Mouse (Mus musculus) forebrain, embryonic 13.5 days (tissue): Measurements from ENCODE around the gene Slc13a5. TPM values are rescaled to one million over a fixed set of nuclear protein-coding genes. Genes with fewer than 3 reads are reported as not detected.

Experiments
- ATAC-seq: fragments of 200-750 bp; cut with Nextera tagmentation; 2 replicates; pipeline ENCODE4 v1.8.0; 2017
- H3K27ac ChIP-seq: fragments of 300-500 bp; sonication (generic); 2 replicates; pipeline ENCODE4 v1.5.1; 2015; ENCODE audit warnings: inconsistent platforms, mild to moderate bottlenecking, moderate library complexity
- H3K27me3 ChIP-seq: fragments of 300-500 bp; sonication (generic); 2 replicates; pipeline ENCODE4 v1.6.1; 2015; ENCODE audit warnings: mild to moderate bottlenecking, inconsistent platforms
- H3K36me3 ChIP-seq: fragments of 300-500 bp; sonication (generic); 2 replicates; pipeline ENCODE4 v1.6.1; 2015; ENCODE audit warnings: mild to moderate bottlenecking, inconsistent platforms; ENCODE audit not compliant: poor library complexity, severe bottlenecking
- H3K4me1 ChIP-seq: fragments of 300-500 bp; sonication (generic); 2 replicates; pipeline ENCODE4 v1.6.1; 2015; ENCODE audit warnings: inconsistent platforms
- H3K4me2 ChIP-seq: fragments of 300-500 bp; sonication (generic); 2 replicates; pipeline ENCODE4 v1.6.1; 2015; ENCODE audit warnings: inconsistent platforms, mild to moderate bottlenecking, moderate library complexity
- H3K4me3 ChIP-seq: fragments of 300-500 bp; sonication (generic); 2 replicates; pipeline ENCODE4 v1.5.1; 2015; ENCODE audit warnings: mild to moderate bottlenecking, inconsistent platforms
- H3K9ac ChIP-seq: fragments of 300-500 bp; sonication (generic); 2 replicates; pipeline ENCODE4 v1.6.1; 2015; ENCODE audit warnings: mild to moderate bottlenecking, inconsistent platforms
- H3K9me3 ChIP-seq: fragments of 300-500 bp; sonication (generic); replicated peaks from 2 replicates; pipeline ENCODE4 v1.6.1; 2016; ENCODE audit warnings: inconsistent platforms
- WGBS: fragments of 180-500 bp; shearing (Covaris S2); methylation state at CpG from one replicate; pipeline ENCODE4 v1.1.7; 2015; 5-methylcytosine and 5-hydroxymethylcytosine counted together
- polyA plus RNA-seq: library from polyadenylated mRNA; unstranded; fragments of >200 nt; fragmentation: Nextera tagmentation; extraction: Ambion mirVana; gene quantifications from 2 replicates; pipeline ENCODE4 v1.2.1, GENCODE M21; 2015

Slc13a5 gene
- polyA plus RNA-seq, 1 experiment from 2014 or later = 0.12 TPM

DNA sequence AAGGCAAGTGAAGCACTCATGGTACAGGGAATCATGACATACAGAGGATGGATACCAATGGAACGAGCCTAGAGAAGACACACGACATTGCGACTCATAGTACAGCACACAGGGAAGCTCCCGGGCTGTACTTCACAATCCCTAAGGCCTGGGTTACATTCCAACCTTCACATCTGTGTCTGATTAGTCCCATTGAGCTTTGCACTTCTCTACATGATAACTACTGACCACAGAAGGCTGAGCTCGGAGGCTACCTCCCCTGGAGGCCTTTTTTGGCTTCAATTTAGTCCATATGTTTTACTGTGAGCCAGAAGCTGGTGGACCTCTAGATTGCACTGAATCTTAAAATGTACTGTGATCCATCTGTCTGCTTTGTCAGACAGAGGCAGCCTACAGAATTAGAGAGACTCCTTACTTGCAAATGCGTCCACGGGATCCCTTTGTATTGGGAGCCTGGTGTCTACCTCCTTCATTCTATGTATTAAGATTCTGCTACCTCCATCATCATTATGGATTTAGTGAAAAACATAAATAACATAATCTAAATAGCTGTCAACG is 21.7 kb downstream of the Slc13a5 start:
- Histone ChIP-seq H3K4me1 (no peaks in the 10 kb centered on the region), H3K27ac (no peak overlapping the region)
- 86% methylated on average over 8 of the region's 8 CpGs for WGBS

GRCm38 (mm10) chr11:72240062-72240860 is 26.8 kb downstream of the Slc13a5 start:
- Histone ChIP-seq H3K27ac (no peak overlapping the region), H3K36me3 (no peaks in the 10 kb centered on the region), H3K9me3 (no peaks in the 10 kb centered on the region), H3K4me3 (no peak overlapping the region), H3K4me2 (no peak overlapping the region), H3K4me1 (no peaks in the 10 kb centered on the region), H3K27me3 (no peaks in the 10 kb centered on the region), H3K9ac (no peak overlapping the region)
- WGBS = 69% methylated on average over 4 of the region's 4 CpGs
- no peak for ATAC-seq

More for the DNA sequence above, 21.7 kb downstream of the Slc13a5 start:
- no peak overlapping the region for H3K4me2 ChIP-seq
- no peaks in the 10 kb centered on the region for H3K27me3 ChIP-seq
- no peak overlapping the region for H3K9ac ChIP-seq
- no peaks in the 10 kb centered on the region for H3K36me3 ChIP-seq
- no peaks in the 10 kb centered on the region for H3K9me3 ChIP-seq
- no peak overlapping the region for H3K4me3 ChIP-seq
- no peak for ATAC-seq

DNA sequence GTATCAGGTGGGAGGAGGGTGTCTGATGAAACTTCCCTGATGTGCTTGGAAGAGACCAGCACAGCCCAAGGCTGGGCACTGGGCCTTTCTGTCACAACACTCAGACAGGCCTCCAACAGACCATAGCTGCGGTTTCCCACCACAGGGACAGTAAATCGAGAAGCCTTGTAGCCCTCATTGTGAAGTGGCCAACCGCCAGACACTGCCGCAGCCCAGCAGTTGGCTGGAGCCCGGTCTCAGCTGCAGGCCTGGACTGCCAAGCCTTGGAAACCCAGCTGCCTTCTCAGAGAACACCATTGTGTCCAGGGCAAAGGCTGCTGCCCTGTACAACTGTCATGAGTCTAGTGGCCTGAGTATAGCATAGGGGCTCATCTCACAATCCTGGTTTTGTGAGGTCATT is 33.0 kb downstream of the Slc13a5 start:
- 70% methylated on average over 5 of the region's 5 CpGs for WGBS
- Histone ChIP-seq H3K27ac (no peak overlapping the region), H3K36me3 (no peaks in the 10 kb centered on the region), H3K4me2 (no peak overlapping the region), H3K9me3 (no peaks in the 10 kb centered on the region), H3K27me3 (no peaks in the 10 kb centered on the region), H3K9ac (no peak overlapping the region), H3K4me1 (no peaks in the 10 kb centered on the region), H3K4me3 (no peak overlapping the region)
- ATAC-seq = no peak

- Histone ChIP-seq H3K4me2 (no peak overlapping the region), H3K27me3 (peaks cover 3% of the 10 kb centered on the region; the same call in 1 of the 2 replicates), H3K4me3 (no peak overlapping the region), H3K9ac (no peak overlapping the region), H3K36me3 (no peaks in the 10 kb centered on the region), H3K27ac (no peak overlapping the region), H3K9me3 (no peaks in the 10 kb centered on the region), H3K4me1 (no peaks in the 10 kb centered on the region)
- ATAC-seq = no peak
- WGBS = 60% methylated on average over 1 of the region's 1 CpGs
Measured at GRCm38 (mm10) chr11:72232991-72233390, 34.0 kb downstream of the Slc13a5 start.

- H3K4me3 ChIP-seq = no peak overlapping the region
- H3K27ac ChIP-seq = no peak overlapping the region
- no peak overlapping the region for H3K4me2 ChIP-seq
- H3K9ac ChIP-seq = no peak overlapping the region
- ATAC-seq = no peak
- no peaks in the 10 kb centered on the region for H3K36me3 ChIP-seq
- 87% methylated on average over 7 of the region's 7 CpGs for WGBS
- no peaks in the 10 kb centered on the region for H3K4me1 ChIP-seq
- H3K9me3 ChIP-seq = no peaks in the 10 kb centered on the region
- peaks cover 3% of the 10 kb centered on the region; the same call in 1 of the 2 replicates for H3K27me3 ChIP-seq
Measured at GRCm38 (mm10) chr11:72232068-72232467, 35.0 kb downstream of the Slc13a5 start.

GRCm38 (mm10) chr11:72228513-72228912 is 38.5 kb downstream of the Slc13a5 start:
- no peak overlapping the region for H3K9ac ChIP-seq
- H3K27me3 ChIP-seq = peaks cover 3% of the 10 kb centered on the region; the same call in 1 of the 2 replicates
- peaks cover 14% of the 10 kb centered on the region for H3K4me1 ChIP-seq
- no peak overlapping the region for H3K27ac ChIP-seq
- no peak overlapping the region for H3K4me2 ChIP-seq
- ATAC-seq = no peak
- H3K36me3 ChIP-seq = no peaks in the 10 kb centered on the region
- WGBS = 92% methylated on average over 4 of the region's 4 CpGs
- H3K9me3 ChIP-seq = no peaks in the 10 kb centered on the region
- H3K4me3 ChIP-seq = no peak overlapping the region

- Histone ChIP-seq H3K4me1 (peaks cover 14% of the 10 kb centered on the region), H3K9me3 (no peaks in the 10 kb centered on the region), H3K36me3 (no peaks in the 10 kb centered on the region), H3K27ac (no peak overlapping the region), H3K27me3 (peaks cover 3% of the 10 kb centered on the region; the same call in 1 of the 2 replicates), H3K4me2 (no peak overlapping the region), H3K9ac (no peak overlapping the region), H3K4me3 (no peak overlapping the region)
- WGBS = 94% methylated on average over 6 of the region's 6 CpGs
- ATAC-seq = no peak
Measured at GRCm38 (mm10) chr11:72226901-72227300, 40.1 kb downstream of the Slc13a5 start.

GRCm38 (mm10) chr11:72226020-72226791 is 40.8 kb downstream of the Slc13a5 start:
- no peak overlapping the region for H3K9ac ChIP-seq
- H3K4me3 ChIP-seq = no peak overlapping the region
- H3K9me3 ChIP-seq = no peaks in the 10 kb centered on the region
- peaks cover 3% of the 10 kb centered on the region; the same call in 1 of the 2 replicates for H3K27me3 ChIP-seq
- no peak overlapping the region for H3K27ac ChIP-seq
- peaks cover 14% of the 10 kb centered on the region for H3K4me1 ChIP-seq
- 33% methylated on average over 10 of the region's 10 CpGs for WGBS
- no peak for ATAC-seq
- no peaks in the 10 kb centered on the region for H3K36me3 ChIP-seq
- no peak overlapping the region for H3K4me2 ChIP-seq

- no peak overlapping the region for H3K4me2 ChIP-seq
- H3K9ac ChIP-seq = no peak overlapping the region
- peaks cover 14% of the 10 kb centered on the region for H3K4me1 ChIP-seq
- ATAC-seq = no peak
- WGBS = 21% methylated on average over 5 of the region's 5 CpGs
- no peak overlapping the region for H3K4me3 ChIP-seq
- no peaks in the 10 kb centered on the region for H3K36me3 ChIP-seq
- H3K27me3 ChIP-seq = peaks cover 3% of the 10 kb centered on the region; the same call in 1 of the 2 replicates
- no peak overlapping the region for H3K27ac ChIP-seq
- H3K9me3 ChIP-seq = no peaks in the 10 kb centered on the region
Measured at GRCm38 (mm10) chr11:72224865-72225264, 42.2 kb downstream of the Slc13a5 start.

GRCm38 (mm10) chr11:72223414-72223813 is 43.6 kb downstream of the Slc13a5 start:
- Histone ChIP-seq H3K36me3 (no peaks in the 10 kb centered on the region), H3K4me2 (no peak overlapping the region), H3K27me3 (peaks cover 2% of the 10 kb centered on the region; the same call in 1 of the 2 replicates), H3K4me3 (no peak overlapping the region), H3K4me1 (peaks cover 14% of the 10 kb centered on the region), H3K9me3 (no peaks in the 10 kb centered on the region), H3K27ac (no peak overlapping the region), H3K9ac (no peak overlapping the region)
- WGBS = 82% methylated on average over 4 of the region's 4 CpGs
- no peak for ATAC-seq

DNA sequence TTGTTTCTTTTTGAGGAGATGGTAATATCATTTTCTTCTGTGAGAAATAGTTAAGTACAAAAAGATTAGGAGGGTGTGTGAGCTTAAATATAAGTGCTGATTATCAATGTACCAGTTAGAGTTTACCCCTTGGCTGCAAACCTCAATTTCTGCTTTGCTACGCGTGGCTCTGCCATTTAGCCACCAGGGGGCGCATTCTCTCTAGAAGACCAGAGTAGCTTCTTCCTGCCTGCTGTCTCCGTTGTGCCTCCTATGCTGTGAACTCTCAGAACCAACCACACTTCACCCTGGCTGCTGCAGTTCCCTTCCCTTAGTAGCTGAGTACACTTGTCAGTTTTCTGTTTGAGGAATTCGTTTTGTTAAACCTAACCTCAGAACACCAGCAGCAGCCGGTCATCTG is 45.7 kb downstream of the Slc13a5 start:
- no peaks in the 10 kb centered on the region for H3K36me3 ChIP-seq
- 16% methylated on average over 6 of the region's 6 CpGs for WGBS
- ATAC-seq = no peak; the same call in 1 of the 2 replicates
- no peaks in the 10 kb centered on the region for H3K27me3 ChIP-seq
- peaks cover 22% of the 10 kb centered on the region for H3K4me1 ChIP-seq
- H3K27ac ChIP-seq = no peak overlapping the region
- H3K9ac ChIP-seq = no peak overlapping the region
- H3K9me3 ChIP-seq = no peaks in the 10 kb centered on the region
- no peak overlapping the region for H3K4me2 ChIP-seq
- no peak overlapping the region for H3K4me3 ChIP-seq

DNA sequence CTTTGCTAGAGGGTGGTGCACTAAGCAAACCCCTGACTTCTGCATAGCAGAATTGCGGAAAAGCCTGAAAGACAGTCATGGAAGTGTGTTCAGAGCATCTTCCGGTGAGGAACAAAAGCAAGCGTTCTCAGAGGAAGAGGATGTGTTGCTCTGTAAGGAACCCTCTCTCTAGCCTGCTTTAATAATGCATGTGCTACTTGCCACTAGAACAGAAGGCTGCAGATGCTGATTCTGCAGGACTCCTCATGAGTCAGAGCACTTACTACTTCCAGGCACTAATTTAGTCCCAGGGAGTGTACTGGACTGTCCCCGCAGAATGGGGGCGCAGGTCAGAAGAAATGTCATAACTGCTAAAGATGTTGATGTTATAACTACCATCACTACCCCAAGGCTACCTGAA is 49.9 kb downstream of the Slc13a5 start:
- H3K4me3 ChIP-seq = no peak overlapping the region
- no peaks in the 10 kb centered on the region for H3K27me3 ChIP-seq
- H3K4me2 ChIP-seq = peak overlapping the region; percentile 25; the same call in 1 of the 2 replicates
- peaks cover 26% of the 10 kb centered on the region for H3K4me1 ChIP-seq
- ATAC-seq = no peak
- WGBS = 88% methylated on average over 5 of the region's 5 CpGs
- H3K9ac ChIP-seq = peak overlapping the region; percentile 40; the same call in 1 of the 2 replicates
- H3K9me3 ChIP-seq = no peaks in the 10 kb centered on the region
- H3K36me3 ChIP-seq = peaks cover 8% of the 10 kb centered on the region; the same call in 1 of the 2 replicates
- H3K27ac ChIP-seq = no peak overlapping the region
